Mouse (Mus musculus) kidney, postnatal 4 days (tissue): Measurements from ENCODE around the gene Ushbp1.

ENCODE experiments used
- DNase-seq, 2 experiments: peaks; one replicate each; pipeline ENCODE4 v3.0.0; 2021; ENCODE audit warnings: mixed read lengths in 2 of 2

Ushbp1 gene

DNA sequence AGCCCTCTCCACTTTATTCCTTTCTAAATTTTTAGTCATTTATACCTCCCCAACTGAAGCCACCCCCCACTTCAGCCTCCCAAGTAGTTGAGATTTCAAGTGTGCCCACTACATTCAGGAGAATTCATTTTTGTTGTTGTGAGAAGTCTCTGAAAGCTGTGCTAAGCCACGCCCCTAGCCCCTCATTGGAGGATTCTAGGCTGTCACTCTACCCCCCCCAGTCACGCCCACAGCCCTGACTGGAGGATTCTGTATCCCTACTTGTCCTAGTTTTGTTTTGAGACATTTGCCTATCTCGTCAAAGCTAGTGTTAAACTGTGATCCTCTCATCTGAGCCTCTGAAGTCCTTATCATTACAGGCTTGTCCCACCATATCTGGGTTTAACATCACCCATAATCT lies 2.7 kb downstream of the Ushbp1 start:
- peak; percentile 77 to 84 for DNase-seq

DNA sequence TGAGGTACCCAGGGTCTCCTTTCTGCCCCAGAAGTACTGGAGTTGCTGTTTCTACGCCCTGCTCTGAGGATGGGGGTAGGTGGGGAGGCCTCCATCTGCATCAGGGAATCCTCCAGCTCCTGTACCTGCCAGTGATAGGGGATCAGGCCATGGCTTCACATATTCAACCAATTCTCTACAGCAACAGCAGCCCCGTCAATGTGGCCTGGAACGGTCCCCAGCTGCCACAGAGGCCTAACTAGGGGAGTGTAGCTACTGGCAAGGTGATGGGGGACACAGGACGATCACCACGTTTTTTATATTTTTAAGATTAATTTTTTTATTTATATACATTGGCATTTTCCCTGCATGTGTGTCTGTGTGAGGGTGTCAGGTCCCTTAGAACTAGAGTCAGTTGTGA lies 3.2 kb downstream of the Ushbp1 start:
- DNase-seq = no peak

DNA sequence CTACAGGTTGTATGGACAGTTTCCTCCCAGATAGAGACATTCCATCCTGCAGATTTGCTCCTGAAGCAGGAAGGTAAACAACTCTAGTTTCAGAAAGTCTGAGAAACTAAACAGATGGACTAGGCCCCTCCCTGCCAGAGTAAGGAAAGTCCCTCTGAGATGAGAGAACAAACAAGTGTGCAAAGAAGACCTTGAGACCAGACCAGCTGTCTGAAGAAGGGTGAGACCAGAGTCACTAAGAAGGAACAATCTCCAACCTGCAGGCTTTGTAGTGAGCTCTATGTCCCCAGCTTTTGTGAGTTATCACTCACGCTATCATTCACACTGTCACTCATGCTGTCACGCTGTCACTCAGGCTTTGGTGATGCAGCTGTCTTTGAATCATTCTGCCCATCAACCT lies 3.9 kb downstream of the Ushbp1 start:
- no peak for DNase-seq

DNA sequence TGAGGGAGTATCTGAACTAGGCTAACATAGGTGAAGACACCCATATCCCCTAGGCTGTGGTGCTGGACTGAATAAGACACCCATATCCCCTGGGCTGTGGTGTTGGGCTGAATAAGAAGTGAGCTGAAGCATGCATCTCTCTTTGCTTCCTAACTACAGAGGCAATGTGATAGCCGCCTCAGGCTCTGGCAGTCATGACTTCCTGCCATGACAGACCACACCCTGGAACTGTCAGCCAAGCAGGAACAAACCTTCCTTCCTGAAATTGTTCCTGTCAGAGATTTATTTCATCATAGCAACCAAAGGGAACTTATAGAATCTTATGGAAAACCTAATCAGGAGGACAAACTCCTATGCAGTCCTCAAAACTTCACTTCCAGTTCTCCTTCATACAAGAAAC lies 7.3 kb downstream of the Ushbp1 start:
- DNase-seq = peak in 1 of 2 experiments; percentile 10

DNA sequence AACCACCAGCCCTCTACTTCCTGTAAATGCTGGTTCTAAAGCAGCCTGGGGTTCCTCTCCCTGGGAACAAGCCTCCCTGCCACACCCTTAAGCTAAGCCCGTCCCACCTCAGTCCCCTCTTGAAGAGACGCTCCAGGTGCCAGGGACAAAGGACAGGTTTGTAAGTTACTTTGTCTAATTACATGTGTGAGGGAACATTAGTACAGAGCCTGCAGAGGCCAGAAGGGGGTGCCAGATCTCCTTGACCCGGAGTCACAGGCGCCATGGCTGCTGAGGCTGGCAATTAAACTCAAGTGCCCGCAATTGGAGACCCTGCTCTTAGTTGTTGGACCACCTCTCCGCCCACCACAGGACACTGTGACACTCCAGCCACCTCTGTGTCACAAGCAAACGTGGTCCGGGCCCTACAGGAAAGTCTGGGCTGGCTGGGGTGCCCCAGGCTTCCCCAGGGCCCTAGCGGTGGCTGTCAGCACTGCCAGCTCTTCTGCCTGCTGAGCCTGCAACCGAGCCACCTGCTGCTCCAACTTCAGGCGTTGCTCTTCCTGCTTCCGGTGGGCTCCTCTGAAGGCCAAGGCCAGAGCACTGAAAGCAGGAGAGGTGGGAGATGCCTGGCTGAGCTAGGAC lies 10.3 kb downstream of the Ushbp1 start:
- peak in 1 of 2 experiments; percentile 31 for DNase-seq

DNA sequence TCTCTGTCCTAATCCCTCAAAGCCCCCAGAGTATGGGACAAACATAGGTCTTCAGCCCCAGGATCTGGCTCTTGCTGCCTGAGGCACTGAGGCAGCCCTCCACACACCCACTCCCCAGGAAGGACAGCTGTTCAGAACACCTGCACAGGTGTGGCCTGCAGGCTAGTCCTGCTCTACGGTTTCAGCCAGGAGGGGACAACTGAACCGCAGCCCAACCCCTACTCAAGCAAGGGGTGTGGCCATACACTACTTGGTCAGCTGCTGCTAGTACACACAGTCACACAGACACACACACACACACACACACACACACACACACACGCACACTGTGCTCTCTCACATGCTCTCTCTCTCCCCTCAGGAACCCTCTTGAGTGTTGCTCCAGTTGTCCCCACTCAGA lies 11.7 kb downstream of the Ushbp1 start:
- peak in 1 of 2 experiments; percentile 47 for DNase-seq

DNA sequence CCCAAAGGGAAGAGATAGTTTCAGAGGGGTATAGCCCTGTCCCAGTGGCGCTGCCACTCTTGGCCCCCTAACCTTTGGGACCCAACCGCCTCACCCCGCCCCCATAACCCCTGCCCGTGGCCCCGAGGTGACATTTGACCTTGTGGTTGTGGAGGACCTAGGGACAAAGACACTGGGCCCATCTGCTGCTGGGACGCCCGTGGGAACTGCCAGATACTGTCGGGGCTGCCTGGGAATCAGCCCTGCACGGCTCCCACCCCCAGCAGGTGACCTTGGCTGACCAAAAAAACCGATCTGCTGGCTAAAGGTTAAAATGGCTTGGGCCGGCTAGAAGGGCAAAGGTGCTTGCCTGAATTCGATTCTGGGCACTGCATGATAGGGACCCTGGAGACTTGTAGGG lies 12.2 kb downstream of the Ushbp1 start:
- DNase-seq = peak in 1 of 2 experiments; percentile 38

DNA sequence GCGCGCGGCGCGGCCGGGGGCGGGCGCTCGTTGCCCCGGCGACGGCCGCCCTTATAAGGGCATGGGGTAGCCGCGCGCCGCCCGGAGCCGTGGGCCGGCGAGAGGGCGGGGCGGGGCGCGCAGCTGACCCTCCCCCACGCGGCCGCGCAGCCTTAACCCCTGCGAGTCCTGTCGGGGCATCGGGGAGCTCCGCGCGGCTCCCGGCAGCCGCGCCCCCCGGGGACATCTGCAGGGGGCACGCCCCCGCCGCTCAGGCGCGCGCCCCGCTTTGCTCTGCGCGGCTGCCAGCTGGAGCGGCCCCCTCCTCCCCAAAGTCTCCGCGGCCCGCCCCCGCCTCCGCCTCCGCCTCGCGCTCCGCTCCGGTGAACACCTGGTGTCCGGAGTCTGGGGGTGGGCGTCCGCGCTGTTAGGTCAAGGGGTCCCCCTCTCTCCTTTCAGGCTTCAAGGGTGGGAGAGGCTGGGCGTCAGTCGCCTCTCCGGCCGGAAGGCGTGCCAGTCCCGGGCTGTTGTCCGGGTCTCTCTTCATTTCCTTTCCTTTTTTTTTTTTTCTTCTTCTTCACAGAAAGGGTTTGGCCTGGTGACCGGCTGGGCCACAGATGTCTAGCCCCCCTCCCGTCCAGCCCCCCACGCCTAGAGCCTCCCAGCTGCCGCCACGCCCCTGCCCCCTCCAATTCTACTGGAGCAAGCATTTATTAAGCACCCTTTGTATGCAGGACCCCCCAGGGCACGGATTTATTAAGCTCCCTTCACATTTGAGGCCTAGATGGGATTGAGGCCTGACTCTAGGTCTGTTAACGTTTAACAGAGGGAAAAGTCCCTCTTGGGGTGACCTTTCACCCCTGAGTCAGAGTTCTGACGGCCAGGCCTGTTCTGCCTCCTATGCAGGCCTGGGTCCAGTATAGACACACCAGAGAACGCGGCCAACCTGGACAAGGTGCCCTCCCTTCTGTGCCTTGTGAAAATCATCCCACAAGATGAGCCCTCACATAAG lies 13.3 kb downstream of the Ushbp1 start:
- DNase-seq = peak; percentile 92 to 95

DNA sequence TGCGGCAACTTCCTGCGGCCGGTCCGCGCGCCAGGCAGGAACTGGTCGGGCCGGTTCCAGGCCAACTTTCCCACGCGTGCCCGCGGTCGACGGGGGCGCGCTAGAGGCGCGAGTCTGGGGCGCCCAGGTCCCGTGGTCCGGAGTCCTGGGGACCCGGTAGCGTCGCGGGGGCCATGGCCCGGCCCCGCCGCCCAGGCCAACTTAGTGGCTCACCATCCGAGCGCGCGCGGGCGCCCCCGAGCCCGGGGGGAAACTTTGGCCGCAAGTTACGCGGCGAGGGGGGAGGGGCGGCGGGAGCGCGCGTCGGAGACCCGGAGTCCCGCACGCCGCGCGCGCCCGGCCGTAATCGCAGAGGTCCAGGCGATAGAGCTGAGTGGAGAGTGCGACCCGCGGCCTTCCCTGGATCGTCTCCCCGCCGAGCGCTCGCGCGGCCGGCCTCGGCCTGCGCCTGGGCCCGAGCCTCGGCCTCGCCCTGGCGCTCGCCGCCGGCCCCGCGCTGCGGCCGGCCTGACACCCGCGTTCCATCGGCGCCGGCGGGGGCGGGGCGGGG lies 14.1 kb downstream of the Ushbp1 start, which contains the start of gene Nr2f6:
Gene Nr2f6 (minus strand): TSS at position 540 of the 550 bp plus-strand sequence.
- peak; percentile 84 to 91 for DNase-seq

DNA sequence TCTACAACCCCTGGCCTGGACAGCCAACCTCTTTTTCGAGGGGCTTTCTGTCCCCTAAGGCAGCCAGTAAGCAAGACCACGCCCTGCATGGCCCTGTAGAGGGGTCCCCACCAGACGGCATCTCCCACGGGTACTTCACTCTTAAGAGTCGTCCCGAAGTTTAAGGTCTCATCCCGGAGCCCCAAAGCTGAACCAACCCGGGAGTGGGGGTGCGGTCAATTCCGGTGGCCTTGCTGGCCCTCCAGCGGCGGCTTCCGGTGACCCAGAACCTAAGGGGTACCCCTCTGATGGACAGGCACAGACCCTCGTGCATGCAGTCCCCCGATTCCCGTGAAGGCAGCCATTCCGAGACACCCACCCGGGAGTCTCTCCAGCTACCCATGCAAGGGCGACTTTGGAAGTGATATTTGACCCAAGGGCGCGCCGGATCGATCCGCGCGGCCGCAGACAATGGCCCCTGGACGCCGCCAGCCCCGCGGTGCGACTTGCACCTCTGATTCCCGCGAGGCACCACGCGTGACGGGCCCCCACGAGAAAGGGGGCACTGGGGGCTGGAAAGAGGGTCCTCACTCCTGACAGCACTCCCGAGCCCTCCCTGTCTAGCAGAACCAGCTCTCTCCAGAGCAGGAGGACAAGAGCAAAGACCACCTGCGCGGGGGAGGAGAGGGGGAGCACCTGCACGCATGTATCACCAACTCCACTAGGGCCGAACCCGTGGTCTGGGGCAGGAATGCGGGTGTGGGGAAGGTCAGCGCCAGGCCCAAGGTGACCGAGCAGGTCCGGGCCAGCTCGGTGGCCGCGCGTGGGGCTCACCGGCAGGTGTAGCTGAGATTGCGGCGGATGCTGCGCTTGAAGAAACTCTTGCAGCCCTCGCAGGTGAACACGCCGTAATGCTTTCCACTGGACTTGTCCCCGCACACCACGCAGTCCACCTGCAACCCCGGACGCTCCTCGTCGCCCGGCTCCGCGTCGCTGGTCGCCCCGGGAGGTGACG lies 15.1 kb downstream of the Ushbp1 start:
- peak; percentile 59 to 70 for DNase-seq

DNA sequence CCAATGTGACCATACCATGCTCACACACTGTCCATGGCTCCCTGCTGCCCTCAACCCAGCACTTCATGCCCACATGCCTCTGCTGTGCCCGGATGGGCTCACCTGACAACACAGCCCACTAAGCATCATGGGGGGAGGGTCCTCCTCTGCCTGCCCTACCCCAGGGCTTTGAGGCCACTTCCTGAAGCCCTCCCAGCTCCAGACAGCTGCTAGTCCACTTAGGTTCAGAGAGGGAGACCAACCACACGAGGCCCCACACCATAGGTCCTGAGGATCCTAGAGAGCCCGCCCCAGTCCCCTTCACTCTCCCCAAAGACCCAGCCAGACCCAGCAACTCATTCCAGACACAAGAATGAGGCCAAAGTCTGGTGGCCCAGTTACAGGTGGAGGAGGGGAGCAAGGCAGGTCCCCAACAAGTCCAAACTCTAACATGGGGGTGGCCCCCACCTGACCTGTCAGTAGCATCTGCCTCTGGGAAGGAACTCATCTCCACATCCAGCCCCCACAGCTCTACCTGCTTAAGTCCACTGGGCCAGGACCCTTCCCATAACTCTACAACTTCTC lies 16.0 kb downstream of the Ushbp1 start:
- DNase-seq = peak; percentile 42 to 64

DNA sequence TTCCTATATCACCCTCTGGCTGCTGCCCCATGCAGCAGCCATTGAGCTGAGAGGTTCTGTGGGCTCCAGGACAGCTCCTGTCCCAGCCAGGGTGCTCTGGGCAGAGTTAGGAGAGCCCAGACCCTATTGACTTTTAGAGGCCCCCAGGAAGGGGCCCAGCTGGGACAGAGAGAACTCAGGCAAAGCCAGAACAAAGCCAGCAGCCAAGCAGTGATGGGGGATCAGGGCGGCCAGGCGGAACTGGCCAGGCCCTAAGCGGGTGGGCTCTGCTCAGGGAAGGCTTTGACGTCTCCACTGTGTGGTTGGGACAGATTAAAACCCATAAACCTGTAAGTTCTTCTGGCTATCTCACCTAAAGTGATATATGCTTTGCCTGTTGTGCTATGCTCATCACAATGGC lies 16.6 kb downstream of the Ushbp1 start:
- peak in 1 of 2 experiments; percentile 35 for DNase-seq

DNA sequence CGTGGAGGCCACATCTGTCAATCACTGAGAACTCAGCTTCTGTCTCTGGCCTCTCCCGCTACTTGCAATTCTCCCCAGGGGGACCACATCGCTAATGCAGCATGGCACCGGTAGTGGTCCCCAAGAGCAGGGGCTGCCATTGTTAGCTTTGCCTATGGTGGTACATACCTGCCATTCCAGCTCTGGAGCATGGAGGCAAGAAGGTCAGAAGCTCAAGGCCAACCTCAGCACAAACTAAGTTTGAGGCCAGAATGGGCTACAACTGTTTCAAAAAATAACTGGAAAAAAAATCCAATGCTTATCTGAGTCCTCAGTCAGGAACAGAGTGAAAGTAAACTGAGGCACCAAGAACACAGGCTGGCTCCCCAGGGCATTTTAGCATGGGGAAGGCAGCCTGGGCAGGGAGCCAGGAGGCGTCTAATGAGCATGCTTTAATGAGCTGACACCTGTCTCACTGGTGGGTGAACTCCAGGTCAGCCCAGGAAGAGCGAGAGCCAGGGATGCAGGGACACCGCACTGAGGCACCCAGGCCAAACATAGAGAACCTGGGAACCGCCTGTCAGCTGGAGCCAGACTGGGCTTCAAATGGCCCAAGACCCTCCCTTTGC lies 19.1 kb downstream of the Ushbp1 start:
- peak in 1 of 2 experiments; percentile 26 for DNase-seq

DNA sequence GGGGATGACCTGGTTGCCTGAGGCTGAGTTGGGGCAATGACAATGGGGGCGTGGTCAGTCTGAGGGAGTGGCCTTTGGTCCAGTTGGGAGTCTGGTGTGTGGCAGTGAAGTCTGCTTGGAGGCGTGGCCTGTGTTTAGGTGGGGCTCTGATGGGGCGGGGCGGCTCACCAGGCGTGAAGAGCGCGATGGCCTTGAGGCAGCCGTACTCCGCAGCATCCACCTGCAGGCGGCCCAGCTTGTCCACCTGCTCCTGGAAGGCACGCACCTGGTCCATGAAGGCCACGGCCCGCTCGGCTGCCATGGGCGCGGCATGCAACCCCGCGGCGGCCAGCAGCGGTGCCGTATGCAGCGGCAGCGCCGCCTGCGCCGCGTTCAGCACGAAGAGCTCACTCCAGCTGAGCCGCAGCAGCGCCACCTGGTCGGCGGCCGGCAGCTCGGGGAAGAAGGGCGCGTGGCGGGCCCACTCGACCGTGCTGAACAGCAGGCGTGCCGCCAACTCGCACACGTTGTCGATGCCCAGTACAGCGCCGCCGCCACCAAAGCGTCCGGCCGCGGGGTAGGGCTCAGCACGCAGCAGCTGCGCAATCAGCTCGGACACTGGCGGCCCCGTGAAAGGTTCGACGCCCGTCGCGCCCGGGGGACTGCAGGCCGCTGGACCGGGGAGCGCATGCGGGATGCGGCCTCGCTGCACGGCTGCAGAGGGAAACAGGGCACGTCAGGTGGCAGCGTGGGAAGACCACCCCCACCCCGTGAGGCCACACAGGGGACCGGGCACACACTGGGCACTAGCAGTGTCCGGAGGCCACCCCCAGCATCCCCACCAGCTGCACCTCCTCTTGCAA lies 19.8 kb downstream of the Ushbp1 start:
- DNase-seq = peak; percentile 80 to 90

DNA sequence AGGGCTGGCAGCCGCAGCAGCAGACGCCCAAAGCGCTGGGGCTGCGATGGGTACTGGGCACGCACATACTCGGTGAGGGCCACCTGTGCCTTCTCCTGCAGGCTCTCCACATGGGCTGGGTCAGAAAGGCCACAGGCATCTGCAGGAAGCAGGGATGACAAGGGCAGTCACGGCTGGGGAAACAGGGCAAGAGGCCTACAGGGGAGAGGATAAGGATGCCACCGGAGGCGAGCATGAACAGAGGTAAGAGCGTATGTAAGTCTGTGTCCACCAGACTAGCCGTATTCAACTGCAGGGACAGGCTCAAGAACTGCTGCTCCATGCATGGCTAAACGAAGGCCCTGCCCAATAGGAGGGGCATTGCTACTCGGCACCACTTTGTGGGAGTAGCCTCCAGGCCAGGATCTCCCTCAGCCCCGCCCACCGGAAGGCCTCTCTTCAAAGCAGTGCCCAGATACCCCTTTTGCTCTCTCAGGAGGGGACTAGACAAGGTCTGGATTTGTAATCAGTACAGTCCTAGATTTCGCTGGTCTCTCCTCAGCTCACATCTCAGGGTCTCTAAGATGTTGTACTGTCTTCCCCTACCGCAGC lies 20.9 kb downstream of the Ushbp1 start:
- DNase-seq = peak; percentile 71 to 81

DNA sequence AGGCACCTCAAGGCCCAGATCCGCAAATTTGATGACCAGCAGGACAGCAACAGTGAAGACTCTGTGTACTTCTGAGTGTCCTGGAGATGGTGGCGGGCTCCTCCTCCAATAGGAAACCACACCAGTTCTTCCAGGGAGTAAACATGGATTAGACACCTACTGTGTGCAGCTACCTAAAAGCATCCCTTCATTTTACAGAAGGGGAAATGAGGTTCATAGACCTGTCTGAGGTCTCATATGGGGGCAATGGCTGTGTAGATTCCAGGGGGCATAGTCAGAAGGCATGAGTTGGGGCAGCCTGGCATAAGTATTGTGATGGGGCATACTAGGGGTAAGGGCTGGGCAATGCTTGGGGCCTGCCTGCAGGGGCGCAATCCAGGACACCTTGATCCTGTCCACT lies 22.6 kb downstream of the Ushbp1 start:
- DNase-seq = no peak

DNA sequence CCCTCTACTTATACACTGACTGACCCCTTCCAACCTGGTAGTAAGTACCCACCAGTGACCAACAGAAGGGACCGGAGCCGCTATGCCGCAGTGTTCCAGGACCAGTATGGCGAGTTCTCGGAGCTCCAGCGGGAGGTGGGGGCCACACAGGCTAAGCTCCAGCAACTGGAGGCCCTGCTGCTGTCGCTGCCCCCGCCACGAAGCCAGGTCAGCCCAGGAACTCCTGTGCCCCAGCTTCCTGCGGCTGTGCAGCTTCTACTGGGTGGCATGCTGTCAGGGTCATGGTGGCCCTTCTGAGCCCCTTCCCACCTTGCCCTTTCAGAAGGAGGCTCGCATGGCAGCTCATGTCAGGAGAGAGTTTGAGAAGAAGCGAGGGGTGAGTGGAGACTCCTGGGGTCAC lies 23.2 kb downstream of the Ushbp1 start:
- DNase-seq = peak in 1 of 2 experiments; percentile 34

DNA sequence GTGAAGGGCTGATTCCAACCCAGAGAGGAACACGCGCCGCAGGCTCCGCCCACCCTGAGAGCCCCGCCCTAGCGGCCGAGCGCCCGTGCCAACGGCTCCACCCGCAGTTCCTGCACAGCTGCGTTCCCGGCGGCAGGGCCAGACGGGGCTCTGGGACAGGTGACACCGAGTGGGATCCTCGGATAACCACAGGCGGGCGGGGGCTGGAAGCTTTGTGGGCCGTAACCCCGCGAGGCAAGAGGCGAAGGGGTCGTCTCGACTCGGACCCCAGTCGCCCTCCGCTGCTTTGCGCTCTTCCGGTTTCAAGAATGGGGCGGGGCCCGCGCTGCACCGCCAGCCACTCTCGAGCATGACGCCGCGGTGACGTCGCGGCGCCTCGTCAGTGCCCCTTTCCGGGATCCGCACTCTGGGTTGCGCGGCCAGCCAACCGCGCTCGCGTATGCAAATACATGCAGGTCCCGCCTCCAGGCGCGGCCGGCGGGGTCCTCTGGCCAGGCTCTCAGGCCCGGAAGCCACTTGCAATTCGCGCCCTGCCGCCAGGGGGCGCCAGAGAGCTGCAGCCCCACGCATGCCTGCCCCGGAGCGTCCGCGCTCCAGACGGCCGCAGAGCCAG lies 24.3 kb downstream of the Ushbp1 start, which contains the start of gene Ocel1:
Gene Ocel1 (plus strand): TSS at position 63 of the 613 bp plus-strand sequence.
- DNase-seq = peak; percentile 96 to 99

DNA sequence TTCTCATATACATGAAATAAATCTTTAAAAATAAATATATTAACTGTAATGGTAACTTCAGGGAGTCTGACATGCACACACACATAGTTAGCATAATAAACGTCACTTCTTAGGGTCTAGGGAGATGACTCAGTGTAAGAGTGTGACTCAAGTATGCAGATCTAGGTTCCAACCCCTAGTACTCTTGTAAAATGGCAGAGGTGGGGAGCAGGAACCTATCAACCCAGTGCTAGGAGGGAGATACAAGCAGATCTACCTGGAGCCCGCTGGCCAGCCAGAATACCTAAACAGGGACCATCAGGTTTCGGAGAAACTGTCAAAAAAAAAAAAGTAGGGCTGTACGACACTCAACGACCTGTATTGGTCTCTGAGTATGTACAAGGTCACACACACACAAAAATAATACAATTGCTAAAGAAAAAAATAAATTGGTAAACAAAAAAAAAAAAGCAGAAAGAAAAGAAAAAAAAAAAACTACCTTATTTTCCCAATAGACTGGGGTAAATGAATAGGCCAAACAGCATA lies 24.8 kb downstream of the Ushbp1 start:
- no peak for DNase-seq
